Mouse (Mus musculus): ENCODE measurements around the gene Gm4792.

Gene Gm4792

DNA sequence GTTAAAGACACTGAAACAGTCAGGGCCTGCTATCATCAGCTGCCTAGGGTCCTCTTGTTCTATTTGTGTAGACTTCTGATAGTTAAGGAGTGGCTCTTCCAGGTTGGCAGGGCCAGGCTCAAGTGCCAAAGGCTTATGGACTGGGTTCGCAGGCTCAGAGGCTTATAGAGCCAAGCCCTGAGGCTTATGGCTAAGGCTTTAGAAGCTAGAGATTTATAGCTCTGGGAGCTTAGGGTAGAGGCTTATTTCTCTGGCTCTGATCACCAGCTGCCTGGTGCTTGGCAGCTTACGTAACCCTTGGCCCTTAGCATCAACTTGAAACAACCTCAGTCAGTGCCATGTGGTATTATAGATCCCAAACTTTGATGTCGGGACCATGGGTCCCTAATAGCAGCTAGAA lies at the start of gene Gm4792:
Gm4792 (minus strand) TSS at position 233 of the 400 bp plus-strand sequence.
- DNase-seq (ENCODE audit: low spot score), result no peak

DNA sequence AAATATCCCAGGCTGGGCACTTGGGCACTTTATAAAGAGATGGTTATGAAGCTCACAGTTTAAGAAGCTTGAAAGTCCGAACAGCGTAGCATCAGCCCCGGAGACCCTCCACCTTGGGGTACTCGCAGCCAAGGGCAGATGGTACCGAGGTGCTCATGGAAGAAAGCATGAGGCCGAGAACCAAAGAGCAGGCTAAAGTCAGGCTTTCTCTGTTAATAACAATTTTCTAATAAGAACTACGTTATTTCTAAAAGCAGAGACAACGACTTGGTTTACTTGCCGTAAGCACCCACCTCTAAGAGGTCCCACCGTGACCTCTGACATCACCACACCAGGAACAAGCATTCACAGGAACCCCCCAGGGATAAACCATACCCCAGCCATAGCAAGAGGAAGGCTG lies 49.5 kb upstream of the Gm4792 start:
- no peak for DNase-seq (ENCODE audit: low spot score)

GRCm38 (mm10) chr10:94347296-94347695 lies 48.8 kb upstream of the Gm4792 start:
- DNase-seq (ENCODE audit: low spot score), result no peak

DNA sequence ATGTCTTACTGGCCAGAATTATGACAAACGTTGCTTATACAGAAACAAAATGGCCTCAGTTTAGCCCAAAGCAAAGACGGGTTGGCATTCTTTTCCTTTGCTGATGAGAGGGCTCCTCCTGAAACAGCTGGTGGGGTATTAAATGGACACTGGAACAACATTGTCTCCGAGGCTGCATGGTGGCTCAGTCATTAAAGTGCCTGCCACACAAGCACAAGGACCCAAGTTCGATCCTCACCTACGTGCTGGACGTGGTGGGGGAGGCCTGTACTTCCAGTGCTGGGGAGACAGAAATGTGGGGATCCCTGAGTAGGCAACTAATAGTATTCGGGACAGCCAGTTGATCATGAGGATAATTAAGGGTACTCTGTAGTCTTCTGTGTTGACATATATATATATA lies 48.1 kb upstream of the Gm4792 start:
- DNase-seq (ENCODE audit: low spot score), result no peak

DNA sequence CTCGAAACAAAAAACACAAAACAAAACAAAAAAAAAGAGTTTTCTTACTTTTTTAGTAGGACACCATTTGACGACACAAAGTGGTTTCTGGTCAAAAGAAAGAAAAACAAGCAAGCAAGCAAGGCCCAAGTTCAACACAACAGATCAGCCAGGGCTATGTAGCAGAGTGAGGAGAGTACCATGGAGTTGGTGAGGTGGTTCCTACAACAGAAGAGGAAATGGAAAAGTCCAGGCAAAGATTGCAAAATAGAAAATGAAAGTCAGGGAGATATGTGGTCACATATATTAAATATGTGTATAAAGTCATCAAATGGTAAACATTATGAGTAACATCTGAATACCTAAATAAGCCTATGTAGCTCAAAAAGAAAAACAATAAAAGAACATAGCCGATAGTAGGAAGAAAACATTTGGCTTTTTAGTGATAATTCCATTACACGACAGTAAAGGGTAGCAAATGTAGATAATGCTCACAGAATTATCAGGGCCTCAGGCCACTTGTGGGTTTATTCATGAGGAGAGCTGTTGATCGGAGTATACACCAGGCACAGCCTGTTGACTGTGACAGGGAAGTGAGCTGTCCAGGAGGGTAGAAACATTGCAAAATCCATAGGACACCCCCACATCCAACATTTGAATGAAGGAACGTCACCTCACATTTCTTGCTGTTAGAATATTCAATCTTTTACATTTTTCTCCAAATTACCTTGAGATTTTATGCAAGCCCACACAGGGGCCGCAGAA lies 47.2 kb upstream of the Gm4792 start:
- no peak for DNase-seq (ENCODE audit: low spot score)

DNA sequence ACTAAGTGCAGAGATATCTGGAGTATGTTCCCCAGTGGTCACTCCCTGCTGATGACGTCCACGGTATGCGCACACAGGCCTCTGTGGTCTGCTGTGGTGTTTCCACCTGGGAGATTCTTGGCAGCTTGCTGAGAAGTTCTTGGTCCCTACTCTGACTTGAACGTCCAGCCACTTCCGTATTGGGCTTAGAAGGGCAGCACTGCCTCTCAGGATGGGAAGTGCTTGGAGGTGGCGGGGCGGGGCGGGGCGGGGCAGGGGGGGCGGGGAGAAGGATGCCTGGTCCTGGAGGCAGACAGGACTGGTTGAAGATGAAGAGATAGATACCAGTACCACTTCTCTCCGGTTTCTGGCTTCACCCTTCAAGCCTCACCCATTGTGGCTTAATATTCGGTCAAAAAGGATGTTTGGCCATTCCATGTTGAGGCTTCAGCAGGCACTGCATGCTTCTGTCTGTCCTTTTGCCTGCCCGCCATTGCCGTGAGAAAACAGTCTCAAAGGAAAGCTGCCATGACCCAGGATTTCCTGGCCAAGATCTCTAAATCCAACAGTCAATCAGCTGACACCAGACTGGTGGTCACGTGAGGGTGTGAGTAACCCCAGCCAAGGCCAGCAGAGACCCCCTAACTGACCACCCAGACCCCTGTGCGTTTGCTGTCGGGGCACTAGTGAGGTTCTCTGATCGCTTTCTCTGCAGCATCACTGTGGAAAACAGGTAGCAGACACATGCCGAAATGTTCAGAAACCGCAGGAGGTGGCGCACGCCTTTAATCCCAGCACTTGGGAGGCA lies 46.3 kb upstream of the Gm4792 start:
- DNase-seq (ENCODE audit: low spot score), result no peak

GRCm38 (mm10) chr10:94343581-94343980 lies 45.1 kb upstream of the Gm4792 start:
- no peak for DNase-seq (ENCODE audit: low spot score)

DNA sequence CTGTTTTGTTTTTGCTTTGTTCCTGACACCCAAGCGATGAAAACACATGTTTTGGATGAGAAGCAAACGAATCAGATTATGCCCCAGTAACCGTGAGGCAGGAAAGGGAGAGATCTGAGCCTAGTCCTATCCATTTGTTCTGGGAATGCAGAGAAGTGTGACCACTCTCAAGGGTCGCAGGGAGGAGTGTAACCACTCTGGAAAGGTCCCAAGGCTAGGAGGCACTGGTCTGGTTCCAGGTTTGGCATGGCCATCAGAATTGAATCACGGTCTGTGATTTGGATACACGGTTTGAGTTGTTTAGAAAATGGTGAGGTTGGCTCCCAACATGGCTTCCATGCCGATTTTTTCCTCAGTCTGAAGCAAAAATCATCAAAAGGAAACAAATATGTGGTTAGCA lies 43.8 kb upstream of the Gm4792 start:
- DNase-seq (ENCODE audit: low spot score), result no peak

- DNase-seq (ENCODE audit: low spot score), result no peak
Measured at GRCm38 (mm10) chr10:94341501-94341900, 43.0 kb upstream of the Gm4792 start.

DNA sequence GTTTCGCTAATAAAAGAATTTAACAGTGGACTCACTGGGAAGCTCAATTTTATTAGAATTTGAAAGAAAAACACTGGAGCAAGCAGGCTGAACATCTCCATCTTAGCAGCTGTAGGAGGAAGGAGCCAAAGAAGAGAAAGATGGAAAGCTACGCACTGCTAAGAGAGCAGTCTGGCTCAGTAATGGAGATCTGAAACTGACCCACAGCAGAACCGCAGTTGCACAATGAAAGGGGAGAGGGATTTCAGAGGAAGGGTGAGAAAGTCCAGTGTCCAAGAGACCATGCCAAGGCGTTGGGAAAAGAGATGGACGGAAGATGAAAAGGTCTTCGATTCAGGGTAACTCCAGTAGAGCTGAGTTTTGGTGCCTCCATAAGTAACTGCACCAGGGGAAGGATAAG lies 37.6 kb upstream of the Gm4792 start:
- DNase-seq (ENCODE audit: low spot score), result no peak

- no peak for DNase-seq (ENCODE audit: low spot score)
Measured at GRCm38 (mm10) chr10:94335047-94335446, 36.5 kb upstream of the Gm4792 start.

DNA sequence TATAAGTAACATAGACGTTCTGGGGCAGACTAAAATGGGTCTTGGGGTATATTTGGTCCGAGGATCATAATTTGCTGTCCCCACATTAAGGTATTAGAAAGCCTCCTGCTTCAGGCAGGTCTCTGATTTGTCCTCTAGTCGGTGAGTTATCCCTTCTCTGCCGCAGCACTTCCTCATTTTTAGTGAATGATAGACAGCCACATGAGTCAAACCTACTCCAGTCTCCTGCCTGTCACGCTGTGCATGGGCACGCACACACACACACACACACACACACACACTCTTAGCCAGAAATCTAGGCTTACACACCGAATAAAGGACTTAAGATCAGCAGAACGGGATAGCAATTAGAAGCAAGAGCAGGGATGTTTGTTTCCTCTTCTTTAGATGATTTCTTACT lies 34.8 kb upstream of the Gm4792 start:
- no peak for DNase-seq (ENCODE audit: low spot score)

GRCm38 (mm10) chr10:94332358-94333137 lies 34.0 kb upstream of the Gm4792 start:
- no peak for DNase-seq (ENCODE audit: low spot score)

DNA sequence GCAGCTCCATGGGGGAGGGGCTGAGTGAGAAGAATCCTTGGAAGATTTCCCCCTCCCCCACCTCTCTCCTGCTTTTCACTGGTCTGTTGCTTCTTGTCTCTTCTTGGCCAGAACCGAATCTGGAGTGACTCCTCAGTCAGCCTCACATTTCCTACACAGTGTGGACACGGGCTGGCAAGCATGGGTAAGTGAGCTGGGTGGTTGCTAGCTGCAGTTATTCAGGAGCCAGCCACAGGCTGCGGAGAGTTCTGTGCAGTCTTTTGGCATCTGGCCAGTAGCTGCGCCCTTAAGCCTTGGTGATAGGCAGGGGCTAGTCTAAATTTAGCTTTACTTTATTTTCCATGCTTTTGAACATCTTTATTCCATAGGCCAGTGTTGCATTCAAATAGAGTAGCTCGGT lies 31.5 kb upstream of the Gm4792 start:
- no peak for DNase-seq (ENCODE audit: low spot score)

GRCm38 (mm10) chr10:94318574-94318973 lies 20.1 kb upstream of the Gm4792 start:
- no peak for DNase-seq (ENCODE audit: low spot score)

DNA sequence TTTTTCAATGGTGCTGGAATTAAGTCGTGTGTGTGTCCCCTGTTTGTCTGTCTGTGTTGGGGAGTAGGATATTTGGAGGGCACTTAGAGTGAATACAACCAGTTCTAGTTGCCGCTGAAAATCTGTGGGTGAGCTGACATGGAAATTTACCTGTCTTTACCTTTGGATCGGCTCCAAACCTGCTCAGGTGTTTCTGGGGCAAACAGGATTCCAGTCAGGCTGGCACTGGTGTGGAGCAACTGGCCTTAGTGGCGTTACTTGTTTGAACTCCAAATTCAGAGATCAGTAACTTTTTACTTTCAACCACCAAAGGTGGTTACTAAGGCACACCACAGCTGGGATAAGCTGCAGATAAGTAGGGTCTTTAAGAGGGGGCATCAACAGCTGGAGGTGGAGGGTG lies 14.6 kb upstream of the Gm4792 start:
- DNase-seq (ENCODE audit: low spot score), result no peak

DNA sequence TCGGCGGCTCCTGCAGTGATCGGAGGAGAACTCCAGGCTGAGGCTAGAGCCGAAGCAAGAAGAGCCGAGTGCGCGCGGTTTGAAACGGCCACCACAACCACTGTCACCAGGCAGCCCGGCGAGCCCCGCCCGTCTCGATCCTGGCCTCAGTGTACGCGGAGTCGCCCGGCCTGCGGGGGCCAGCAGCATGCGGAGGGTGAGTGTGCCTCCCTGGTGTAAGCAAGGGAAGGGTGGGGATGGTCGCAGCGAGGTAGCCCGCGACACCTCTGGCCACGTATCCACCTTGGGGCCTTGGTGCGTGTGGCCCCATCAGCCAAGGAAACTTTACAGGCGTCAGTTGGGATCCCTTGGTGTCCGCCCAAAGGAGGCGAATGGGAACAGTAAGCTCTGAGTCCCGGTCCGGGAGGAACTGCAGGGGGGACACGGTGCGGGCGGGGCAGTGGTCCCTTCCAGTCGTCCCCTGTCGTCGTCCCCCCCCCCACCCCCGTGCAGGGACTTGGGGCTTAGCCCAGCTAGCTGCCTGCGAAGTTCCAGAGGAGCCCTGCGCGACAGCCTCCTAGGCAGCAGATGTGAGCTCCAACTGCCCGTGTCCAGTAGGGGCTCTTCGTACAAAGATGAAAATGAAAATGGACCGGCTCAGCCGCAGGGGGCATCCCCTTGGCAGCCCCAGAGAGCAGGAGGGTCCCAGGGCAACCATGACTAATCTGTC lies 13.7 kb upstream of the Gm4792 start:
- no peak for DNase-seq (ENCODE audit: low spot score)

DNA sequence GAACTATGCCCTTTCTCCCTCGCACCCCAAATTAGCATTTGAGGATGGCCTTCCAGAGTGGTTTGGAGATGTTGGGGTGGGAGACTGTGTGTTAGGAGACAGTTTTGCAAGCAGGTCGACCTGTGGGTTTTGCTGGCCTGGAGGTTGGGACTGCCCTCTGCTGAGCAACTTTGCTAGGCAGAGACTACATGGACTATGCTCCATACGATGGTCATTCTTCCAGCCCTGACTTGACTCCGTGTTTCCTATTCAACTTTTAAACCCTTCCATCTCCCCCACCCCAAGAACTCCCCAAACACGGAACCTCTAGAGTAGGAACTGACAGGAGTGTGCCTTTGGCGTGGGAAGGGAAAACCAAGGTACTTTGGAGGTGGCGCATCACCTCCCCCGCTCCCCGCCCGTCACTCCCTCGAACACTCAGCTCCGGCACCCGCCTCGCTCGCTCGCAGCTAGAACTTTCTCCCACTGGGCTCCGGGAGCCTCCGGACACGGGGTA lies 13.1 kb upstream of the Gm4792 start, which contains the start of gene Tmcc3:
Tmcc3 (plus strand) TSS at position 439 of the 496 bp plus-strand sequence.
- DNase-seq (ENCODE audit: low spot score), result no peak

DNA sequence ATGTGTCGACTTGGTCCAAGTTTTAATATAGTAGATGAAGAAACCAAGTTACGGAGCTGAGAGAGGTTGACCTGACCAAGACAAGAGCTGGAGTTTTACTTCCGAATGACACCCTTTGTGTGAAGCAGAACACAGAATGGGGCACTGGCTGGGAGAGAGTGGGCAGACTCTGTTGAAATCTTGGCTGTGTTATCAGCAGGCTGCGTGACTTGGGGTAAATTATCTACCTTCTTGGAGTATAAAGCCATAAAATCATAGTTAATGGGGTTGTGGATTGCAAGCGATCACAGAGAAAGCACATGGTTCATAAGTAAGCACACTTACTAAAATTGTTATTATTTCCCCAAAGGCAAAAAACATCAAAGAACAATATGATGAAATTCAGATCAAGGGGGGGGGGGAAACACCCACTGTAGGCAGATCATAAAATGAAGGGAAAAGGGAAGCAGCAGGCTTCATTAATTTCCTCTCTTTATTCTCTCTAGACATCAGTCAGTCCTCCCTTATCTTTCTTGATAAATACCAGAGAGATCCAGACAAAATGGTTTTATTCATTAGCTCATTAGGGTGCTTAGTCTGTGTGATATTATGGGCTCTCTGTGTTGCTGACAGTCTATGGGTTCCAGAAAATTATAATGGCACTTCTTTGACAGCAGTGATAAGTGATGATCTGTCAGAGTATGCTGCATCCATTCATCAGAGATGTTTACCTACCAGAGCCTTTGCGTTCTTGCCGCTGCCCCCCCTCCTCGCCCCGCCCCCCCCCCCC lies 12.2 kb upstream of the Gm4792 start:
- no peak for DNase-seq (ENCODE audit: low spot score)

DNA sequence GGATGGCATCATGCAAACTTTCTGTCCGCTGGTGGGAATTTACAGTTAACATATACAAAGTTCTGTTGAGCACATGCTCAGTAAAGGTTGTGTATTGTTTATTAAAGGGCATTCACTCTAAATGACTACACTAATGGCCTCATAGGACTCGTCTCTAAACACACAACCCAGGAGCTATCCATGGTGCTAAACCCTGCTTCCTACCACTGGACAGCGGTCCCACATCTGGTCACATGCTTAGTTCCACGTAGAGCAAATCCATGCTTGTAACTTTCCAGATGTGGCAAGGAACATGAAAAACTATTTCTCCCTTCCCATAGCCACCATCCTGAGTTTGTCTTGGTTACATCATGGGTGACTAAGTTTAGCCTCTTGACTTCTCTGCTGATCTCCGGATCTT lies 7.0 kb upstream of the Gm4792 start:
- DNase-seq (ENCODE audit: low spot score), result no peak

- no peak for DNase-seq (ENCODE audit: low spot score)
Measured at GRCm38 (mm10) chr10:94304064-94304657, 5.7 kb upstream of the Gm4792 start.

Measured in T-cell, adult 2 months (primary cell).